Mouse (Mus musculus): ENCODE results near the gene Eloa.
"Not testable (repeated sequence)": the region's sequence is repeated elsewhere in the genome, so short reads cannot be mapped to it uniquely, and the experiment has no call there.

Gene Eloa

GRCm38 (mm10) chr4:136021549-136022047 is at the start of gene Eloa:
Eloa (minus strand) TSS chr4:136021763.
- DNase-seq: peak; percentile 100

- peak; percentile 79 to 86 for DNase-seq
These were observed 49.7 kb upstream of the Eloa start for GRCm38 (mm10) chr4:136071178-136071714.

DNA sequence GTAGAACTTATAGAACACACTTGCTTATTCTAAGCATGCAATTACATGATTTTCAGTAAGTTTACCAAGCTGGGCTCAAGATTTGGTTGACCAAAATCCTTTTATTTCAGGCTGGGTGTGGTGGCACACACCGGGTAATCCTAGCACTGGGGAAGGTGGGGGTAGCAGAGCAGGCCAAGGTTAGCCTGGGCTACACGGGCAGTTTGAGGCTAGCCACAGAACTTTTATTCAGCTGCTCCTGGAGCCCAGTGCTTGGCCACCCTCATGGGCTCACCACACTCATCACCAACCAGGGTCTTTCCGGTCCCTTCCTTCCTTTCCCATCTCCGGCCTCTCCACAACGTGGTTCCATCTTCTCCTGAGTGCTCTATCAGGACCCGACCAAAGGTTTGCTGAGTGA is 49.0 kb upstream of the Eloa start:
- no peak for DNase-seq

GRCm38 (mm10) chr4:136069954-136070353 is 48.4 kb upstream of the Eloa start:
- DNase-seq: peak; percentile 87 to 89

- DNase-seq: no peak
These were observed 47.8 kb upstream of the Eloa start for GRCm38 (mm10) chr4:136069313-136069712.

- DNase-seq: no peak
These were observed 41.6 kb upstream of the Eloa start for GRCm38 (mm10) chr4:136063143-136063542.

DNA sequence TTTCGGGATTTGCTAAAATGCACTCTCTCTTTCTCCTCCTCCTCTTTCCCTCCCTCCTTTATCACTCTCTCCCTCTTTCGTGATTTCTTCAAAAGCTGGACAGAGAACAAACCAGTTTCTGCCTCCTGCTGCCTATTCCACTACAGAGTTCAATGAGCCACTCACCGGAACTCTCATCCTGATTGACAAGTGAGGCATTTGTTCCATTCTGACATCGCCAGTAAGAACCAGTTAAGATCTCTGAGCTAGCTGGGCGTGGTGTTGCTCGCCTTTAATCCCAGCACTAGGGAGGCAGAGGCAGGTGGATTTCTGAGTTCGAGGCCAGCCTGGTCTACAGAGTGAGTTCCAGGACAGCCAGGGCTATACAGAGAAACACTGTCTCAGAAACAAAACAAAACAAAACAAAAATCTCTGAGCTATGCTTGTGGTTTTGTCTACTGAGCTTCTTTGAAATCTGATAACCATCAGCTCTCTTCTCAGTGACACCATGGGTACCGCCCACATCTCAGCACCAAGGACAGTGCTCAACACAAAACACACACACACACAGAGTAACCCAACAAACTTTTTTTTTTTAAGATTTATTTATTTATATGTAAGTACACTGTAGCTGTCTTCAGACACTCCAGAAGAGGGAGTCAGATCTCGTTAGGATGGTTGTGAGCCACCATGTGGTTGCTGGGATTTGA is 38.4 kb upstream of the Eloa start:
- DNase-seq: not testable (repeated sequence)

DNA sequence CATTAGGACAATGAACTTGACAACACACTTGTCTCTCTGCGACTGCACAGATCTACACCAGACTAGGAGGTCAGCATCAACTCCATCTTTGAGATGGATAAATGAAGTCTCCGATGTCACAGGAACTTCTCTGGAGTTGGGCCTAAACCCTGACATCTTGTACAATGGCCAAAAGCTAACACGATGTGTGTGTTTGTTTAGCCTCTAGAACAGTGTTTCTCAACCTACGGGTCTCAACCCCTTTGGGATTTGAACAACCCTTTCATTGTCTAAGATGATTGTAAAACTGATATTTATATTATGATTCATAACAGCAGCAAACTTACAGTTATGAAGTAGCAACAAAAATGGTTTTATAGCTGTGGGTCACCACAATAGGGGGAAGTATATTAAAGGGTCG is 36.4 kb upstream of the Eloa start:
- DNase-seq: no peak

- DNase-seq: no peak
These were observed 34.5 kb upstream of the Eloa start for GRCm38 (mm10) chr4:136056030-136056429.

- DNase-seq: no peak
These were observed 32.3 kb upstream of the Eloa start for GRCm38 (mm10) chr4:136053843-136054242.

- DNase-seq: peak; percentile 94
These were observed 31.7 kb upstream of the Eloa start, which contains the start of gene Rpl11 for GRCm38 (mm10) chr4:136053247-136053596. Rpl11 (minus strand) TSS chr4:136053428.

- DNase-seq: no peak
These were observed 31.1 kb upstream of the Eloa start for GRCm38 (mm10) chr4:136052534-136053246.

DNA sequence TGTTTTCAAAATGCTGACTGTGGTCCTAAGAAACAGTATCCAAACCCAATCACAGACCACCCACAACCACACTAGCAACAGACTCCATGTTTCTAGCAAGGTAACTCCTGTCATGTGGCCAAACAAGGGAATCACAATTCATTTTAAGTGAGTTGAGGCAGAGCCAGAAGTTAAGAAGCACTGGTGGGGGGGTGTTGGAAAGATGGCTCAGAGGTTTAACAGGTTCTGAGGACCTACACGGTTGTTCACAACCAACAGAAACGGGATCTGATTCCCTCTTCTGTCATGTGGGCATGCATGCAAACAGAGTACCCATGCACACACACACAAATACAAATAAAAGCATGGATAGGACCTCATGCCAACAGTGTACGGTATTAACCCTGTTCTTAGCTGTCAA is 30.5 kb upstream of the Eloa start:
- DNase-seq: no peak

DNA sequence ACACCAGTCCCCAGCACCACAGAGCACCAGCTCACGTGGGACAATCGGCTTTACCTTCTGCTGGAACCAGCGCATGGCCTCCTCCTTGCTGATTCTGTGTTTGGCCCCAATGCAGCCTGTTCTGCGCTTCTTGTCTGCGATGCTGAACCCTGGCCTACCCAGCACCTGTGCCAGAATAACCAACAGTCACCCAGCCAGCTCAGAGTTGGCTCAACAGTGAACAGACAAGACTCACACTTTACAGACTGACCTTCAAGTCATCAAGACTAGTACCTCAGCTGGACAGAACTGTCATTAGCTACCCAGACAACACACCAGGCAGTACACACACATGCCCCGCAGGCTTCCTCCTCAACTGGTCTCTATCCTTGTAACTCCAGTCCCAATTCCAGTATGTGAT is 28.7 kb upstream of the Eloa start:
- no peak for DNase-seq

DNA sequence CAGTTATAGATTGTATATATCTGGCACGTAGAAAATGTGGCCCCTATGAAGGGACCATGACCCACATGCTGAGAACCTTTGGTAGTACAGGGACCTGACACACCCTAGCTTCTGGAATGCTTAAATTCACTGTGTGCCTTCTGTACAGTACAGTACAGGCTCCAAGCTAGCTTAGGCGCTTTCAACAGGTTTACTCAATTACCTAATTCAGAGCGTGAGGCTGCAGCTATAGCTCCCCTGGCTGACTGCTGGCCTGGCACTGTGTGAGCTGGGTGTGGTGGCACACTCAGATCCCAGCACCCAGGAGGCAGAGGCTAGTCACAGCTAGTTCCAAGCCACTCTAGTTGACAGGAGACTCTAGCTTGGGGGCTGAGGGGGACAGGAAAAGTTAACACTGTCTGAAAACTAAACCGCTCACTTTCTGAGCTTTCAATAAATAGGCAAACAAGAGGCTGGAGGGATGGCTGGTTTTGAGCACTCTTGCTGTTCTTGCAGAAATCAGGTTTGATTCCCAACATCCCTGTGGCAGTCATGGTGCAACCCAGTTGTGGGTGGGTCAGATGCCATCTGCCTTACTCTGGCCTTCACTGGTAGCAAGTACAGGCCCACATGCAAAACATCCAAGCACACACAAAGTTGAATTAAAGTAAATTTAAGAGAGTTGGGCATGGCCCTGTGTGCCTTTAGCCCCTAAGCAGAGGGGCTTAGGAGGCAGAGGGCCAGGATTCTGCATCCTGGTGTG is 26.9 kb upstream of the Eloa start:
- no peak for DNase-seq

DNA sequence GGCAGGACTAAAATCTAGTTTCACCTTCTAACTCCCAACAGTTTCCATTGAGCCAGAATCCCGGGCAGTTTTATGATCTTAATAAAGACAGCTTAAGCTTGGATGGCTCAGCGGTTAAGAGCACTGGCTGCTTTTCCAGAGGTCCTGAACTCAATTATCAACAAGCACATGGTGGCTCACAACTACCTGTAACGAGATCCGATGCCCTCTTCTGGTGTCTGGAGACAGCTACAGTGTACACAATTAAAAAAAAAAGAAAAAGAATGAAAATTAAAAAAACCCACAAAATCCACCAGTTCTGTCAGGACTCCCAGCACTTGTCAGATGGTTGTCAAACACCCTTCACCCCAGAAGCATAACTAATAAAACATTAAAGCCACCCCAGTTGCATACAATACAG is 26.1 kb upstream of the Eloa start:
- DNase-seq: no peak

DNA sequence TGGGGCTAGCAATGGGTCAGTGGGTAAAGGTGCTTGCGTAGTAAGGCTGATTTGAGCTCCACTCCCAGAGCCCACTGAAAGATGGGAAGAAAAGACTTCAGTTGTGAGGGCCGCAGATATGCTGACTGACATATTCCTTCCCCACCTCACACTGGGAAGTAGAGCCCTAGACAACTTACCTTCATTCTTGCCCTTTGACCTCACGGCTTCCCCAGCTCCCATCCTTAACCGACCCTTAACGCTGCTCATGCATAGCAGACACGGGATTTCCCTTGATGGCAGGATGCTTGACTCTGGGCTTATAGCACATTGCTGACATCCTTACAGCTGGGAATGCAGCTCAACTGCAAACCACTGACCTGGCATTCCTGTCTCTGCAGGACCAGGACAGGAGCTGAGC is 25.3 kb upstream of the Eloa start:
- no peak for DNase-seq

GRCm38 (mm10) chr4:136045091-136045490 is 23.5 kb upstream of the Eloa start:
- no peak for DNase-seq

DNA sequence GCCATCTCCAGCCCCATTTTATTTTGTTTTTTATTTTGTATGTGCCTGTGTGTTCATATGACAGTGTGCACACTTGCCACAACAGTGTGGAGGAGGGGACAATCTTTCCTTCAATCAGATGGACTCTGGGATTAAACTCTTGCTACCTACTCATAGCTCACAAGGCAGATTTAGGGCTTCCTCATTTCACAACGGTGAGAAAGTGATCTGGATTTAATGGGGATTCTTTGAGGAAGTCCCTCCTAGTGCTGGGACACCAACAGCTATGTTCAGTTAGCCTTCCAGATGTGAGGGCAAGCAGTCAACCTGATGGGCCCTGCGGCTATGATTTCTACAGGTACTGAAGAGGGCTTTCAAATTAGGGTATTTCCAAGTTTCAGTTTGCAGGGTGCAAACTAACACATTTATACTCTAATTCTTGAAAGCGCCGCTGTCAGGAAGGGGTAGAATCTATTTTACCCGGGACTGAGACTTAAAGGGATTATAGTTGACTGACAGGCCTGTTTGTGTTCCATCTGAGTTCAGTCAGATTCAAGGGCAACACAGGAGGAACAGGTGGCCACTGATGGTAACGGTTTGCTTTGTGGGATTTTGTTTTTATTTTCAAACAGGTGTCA is 22.3 kb upstream of the Eloa start:
- no peak for DNase-seq

- no peak for DNase-seq
These were observed 13.5 kb upstream of the Eloa start for GRCm38 (mm10) chr4:136035078-136035477.

GRCm38 (mm10) chr4:136033231-136033630 is 11.7 kb upstream of the Eloa start:
- DNase-seq: no peak

- peak; percentile 19 to 48 for DNase-seq
These were observed 9.7 kb upstream of the Eloa start for GRCm38 (mm10) chr4:136030968-136031909.

Data from lung, postnatal 4 days (tissue).